Mouse (Mus musculus) monocyte, adult 5-6 weeks (primary cell): Measurements from ENCODE around the gene Aqp1. TPM values are rescaled to one million over a fixed set of nuclear protein-coding genes. Genes with fewer than 3 reads are reported as not detected.

Source experiments
- ATAC-seq: fragments of 153-309, 156-312 bp; replicated peaks from 2 replicates; pipeline ENCODE4 v1.8.0; 2017; ENCODE audit warnings: mild to moderate bottlenecking; ENCODE audit not compliant: low TSS enrichment, insufficient number of reproducible peaks, severe bottlenecking, poor library complexity, low FRiP score
- total RNA-seq: library from RNA; stranded (forward); fragments of 200-1000, 200-491, 200-594 nt; gene quantifications from 3 replicates; pipeline ENCODE4 v1.2.3, GENCODE M21; 2017

The Aqp1 gene
- total RNA-seq, 1 experiment from 2014 or later = not detected

- ATAC-seq = no peak
Observed at GRCm38 (mm10) chr6:55353711-55354445, 17.6 kb downstream of the Aqp1 start.

- no peak for ATAC-seq
Observed at GRCm38 (mm10) chr6:55354456-55355117, 18.4 kb downstream of the Aqp1 start.

- no peak for ATAC-seq
Observed at GRCm38 (mm10) chr6:55355575-55355974, 19.3 kb downstream of the Aqp1 start.

GRCm38 (mm10) chr6:55356017-55356703 is 19.9 kb downstream of the Aqp1 start:
- no peak for ATAC-seq

- no peak for ATAC-seq
Observed at GRCm38 (mm10) chr6:55356976-55357635, 20.9 kb downstream of the Aqp1 start.

- ATAC-seq = no peak
Observed at GRCm38 (mm10) chr6:55357636-55358031, 21.4 kb downstream of the Aqp1 start.

GRCm38 (mm10) chr6:55358731-55359143 is 22.5 kb downstream of the Aqp1 start:
- no peak for ATAC-seq

GRCm38 (mm10) chr6:55362663-55363062 is 26.4 kb downstream of the Aqp1 start:
- ATAC-seq = no peak

- no peak for ATAC-seq
Observed at GRCm38 (mm10) chr6:55367126-55367525, 30.9 kb downstream of the Aqp1 start.

GRCm38 (mm10) chr6:55370831-55371230 is 34.6 kb downstream of the Aqp1 start:
- no peak for ATAC-seq

GRCm38 (mm10) chr6:55376076-55376475 is 39.8 kb downstream of the Aqp1 start, which contains the start of gene Ghrhr:
Gene Ghrhr, plus strand, starts transcription at chr6:55376295.
- no peak for ATAC-seq

GRCm38 (mm10) chr6:55376511-55376910 is 40.3 kb downstream of the Aqp1 start:
- ATAC-seq = no peak

- no peak for ATAC-seq
Observed at GRCm38 (mm10) chr6:55377461-55377860, 41.2 kb downstream of the Aqp1 start.

- no peak for ATAC-seq
Observed at GRCm38 (mm10) chr6:55379641-55380335, 43.6 kb downstream of the Aqp1 start.

GRCm38 (mm10) chr6:55381966-55382365 is 45.7 kb downstream of the Aqp1 start:
- no peak for ATAC-seq

GRCm38 (mm10) chr6:55383897-55384296 is 47.7 kb downstream of the Aqp1 start:
- ATAC-seq = no peak

GRCm38 (mm10) chr6:55384356-55384951 is 48.2 kb downstream of the Aqp1 start:
- ATAC-seq = no peak

- no peak for ATAC-seq
Observed at GRCm38 (mm10) chr6:55388546-55389169, 52.4 kb downstream of the Aqp1 start.
